Mouse (Mus musculus) ES-Bruce4 (cell line): ENCODE measurements around the gene Dbn1.

ENCODE experiments used
- CTCF ChIP-seq: IDR thresholded peaks from one replicate; pipeline ENCODE4 v1.8.1; 2011; ENCODE audit warnings: low read depth, low read length
- EP300 ChIP-seq: IDR thresholded peaks from 2 replicates; pipeline ENCODE4 v1.6.1; 2011; ENCODE audit warnings: low read depth, low read length; ENCODE audit not compliant: insufficient read depth
- POLR2A ChIP-seq: IDR thresholded peaks from one replicate; pipeline ENCODE4 v1.8.1; 2011; ENCODE audit warnings: low read length; ENCODE audit not compliant: insufficient read depth

- TF ChIP-seq CTCF (no peak), EP300 (no peak), POLR2A (no peak)
Measured at GRCm38 (mm10) chr13:55505810-55506209, 17.9 kb upstream of the Dbn1 start.
